Mouse (Mus musculus) ovary, postnatal 36 days (tissue): ENCODE data around the gene Bcl7b.
A peak's percentile ranks its signal among the peaks of the same experiment; 100 is the strongest.

ENCODE experiments used
- DNase-seq: peaks from one replicate; pipeline ENCODE4 v3.0.0; 2022; ENCODE audit warnings: low spot score, mixed read lengths

Bcl7b gene

GRCm38 (mm10) chr5:135168063-135169062 lies at the start of gene Bcl7b:
Gene Bcl7b (plus strand): TSS chr5:135168283.
- peak; percentile 96 for DNase-seq

GRCm38 (mm10) chr5:135118589-135119081 lies 49.4 kb upstream of the Bcl7b start:
- peak; percentile 70 for DNase-seq

GRCm38 (mm10) chr5:135120753-135121152 lies 47.3 kb upstream of the Bcl7b start:
- no peak for DNase-seq

GRCm38 (mm10) chr5:135126121-135126520 lies 42.0 kb upstream of the Bcl7b start:
- no peak for DNase-seq

GRCm38 (mm10) chr5:135127669-135128068 lies 40.4 kb upstream of the Bcl7b start:
- no peak for DNase-seq

GRCm38 (mm10) chr5:135129747-135130146 lies 38.3 kb upstream of the Bcl7b start:
- no peak for DNase-seq

GRCm38 (mm10) chr5:135133736-135134405 lies 34.2 kb upstream of the Bcl7b start:
- peak; percentile 28 for DNase-seq

GRCm38 (mm10) chr5:135134534-135134933 lies 33.5 kb upstream of the Bcl7b start:
- DNase-seq, result peak; percentile 42

GRCm38 (mm10) chr5:135139881-135140280 lies 28.2 kb upstream of the Bcl7b start:
- no peak for DNase-seq

GRCm38 (mm10) chr5:135144469-135144868 lies 23.6 kb upstream of the Bcl7b start:
- no peak for DNase-seq

- DNase-seq, result no peak
Observed at GRCm38 (mm10) chr5:135145532-135145931, 22.6 kb upstream of the Bcl7b start.

GRCm38 (mm10) chr5:135145955-135146354 lies 22.1 kb upstream of the Bcl7b start:
- no peak for DNase-seq

GRCm38 (mm10) chr5:135148715-135149052 lies 19.4 kb upstream of the Bcl7b start:
- no peak for DNase-seq

GRCm38 (mm10) chr5:135149053-135149819 lies 18.8 kb upstream of the Bcl7b start, which contains the start of gene Tbl2:
Gene Tbl2 (plus strand): TSS chr5:135149657.
- DNase-seq, result peak; percentile 99

GRCm38 (mm10) chr5:135149820-135150178 lies 18.3 kb upstream of the Bcl7b start:
- DNase-seq, result no peak

GRCm38 (mm10) chr5:135156496-135156895 lies 11.6 kb upstream of the Bcl7b start:
- no peak for DNase-seq

GRCm38 (mm10) chr5:135161221-135161620 lies 6.9 kb upstream of the Bcl7b start:
- peak; percentile 39 for DNase-seq

- no peak for DNase-seq
Observed at GRCm38 (mm10) chr5:135161650-135162049, 6.4 kb upstream of the Bcl7b start.

- DNase-seq, result no peak
Observed at GRCm38 (mm10) chr5:135162361-135162760, 5.7 kb upstream of the Bcl7b start.

GRCm38 (mm10) chr5:135162821-135163220 lies 5.3 kb upstream of the Bcl7b start:
- no peak for DNase-seq

GRCm38 (mm10) chr5:135166909-135167308 lies 1.2 kb upstream of the Bcl7b start:
- DNase-seq, result no peak

- DNase-seq, result no peak
Observed at GRCm38 (mm10) chr5:135167469-135167868, 614 bp upstream of the Bcl7b start.
